ENCODE assay signal across 20 mouse cellular contexts in the genomic region with DNA sequence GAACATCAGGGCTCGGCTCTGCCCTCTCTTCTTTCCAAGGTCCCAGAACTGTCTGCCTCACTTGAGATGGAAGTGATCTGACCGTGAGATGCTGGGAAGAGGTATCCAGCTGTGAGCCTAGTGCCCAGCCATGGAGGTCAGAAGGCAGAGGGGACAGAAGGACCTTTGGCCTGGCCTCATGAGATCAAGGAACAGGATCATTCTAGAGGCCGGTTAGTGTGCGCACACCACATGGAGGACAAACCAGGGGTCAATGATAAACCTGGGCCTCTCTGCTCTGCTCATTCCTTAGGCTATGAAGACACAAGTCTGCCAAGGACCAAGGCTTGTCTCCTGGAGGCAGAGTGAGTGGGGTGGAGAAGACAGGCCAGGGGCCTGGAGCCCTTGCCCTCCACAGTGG.
DNase-seq lines count a peak whose midpoint lies in the region; ATAC-seq lines count a peak whose summit lies in the region.
"Had no signal": no experiment of that assay in that cellular context is flagged by ENCODE, and none has a peak within 500 bp of the region (broad histone marks: within the 10 kb centered on the region; RNA-seq: fewer than 3 reads in every experiment).

No protein-coding gene starts in this region.

- no peak overlapping the region for H3K4me3 ChIP-seq in heart, embryonic 13.5 days
- no peak overlapping the region for H3K4me3 ChIP-seq in kidney, embryonic 15.5 days (replicated peaks)
- no peak overlapping the region for H3K4me3 ChIP-seq in intestine, embryonic 15.5 days (replicated peaks)
- no peak overlapping the region for H3K4me3 ChIP-seq in limb, embryonic 10.5 days
- H3K4me3 ChIP-seq: embryonic facial prominence, embryonic 10.5 days; hindbrain, embryonic 15.5 days; liver, embryonic 13.5 days had no signal

- 83% methylated on average over 4 of the region's 4 CpGs for WGBS in heart, embryonic 13.5 days
- WGBS in kidney, embryonic 15.5 days: 80% methylated on average over 4 of the region's 4 CpGs
- 94% methylated on average over 4 of the region's 4 CpGs for WGBS in intestine, embryonic 15.5 days
- 77% methylated on average over 4 of the region's 4 CpGs for WGBS in limb, embryonic 10.5 days

- H3K36me3 ChIP-seq in heart, embryonic 13.5 days: peaks cover 23% of the 10 kb centered on the region
- H3K36me3 ChIP-seq in kidney, embryonic 15.5 days: peaks cover 8% of the 10 kb centered on the region; the same call in 1 of the 2 replicates
- no peaks in the 10 kb centered on the region for H3K36me3 ChIP-seq in intestine, embryonic 15.5 days
- peaks cover 25% of the 10 kb centered on the region for H3K36me3 ChIP-seq in limb, embryonic 10.5 days
- H3K36me3 ChIP-seq: hindbrain, embryonic 15.5 days had no signal

- H3K9me3 ChIP-seq in heart, embryonic 13.5 days: no peaks in the 10 kb centered on the region
- H3K9me3 ChIP-seq in kidney, embryonic 15.5 days (replicated peaks): no peaks in the 10 kb centered on the region
- H3K9me3 ChIP-seq in intestine, embryonic 15.5 days: no peaks in the 10 kb centered on the region
- no peaks in the 10 kb centered on the region for H3K9me3 ChIP-seq in limb, embryonic 10.5 days (replicated peaks)
- H3K9me3 ChIP-seq: embryonic facial prominence, embryonic 10.5 days; hindbrain, embryonic 15.5 days; liver, embryonic 13.5 days had no signal

- peaks cover 77% of the 10 kb centered on the region for H3K4me1 ChIP-seq in heart, embryonic 13.5 days
- peaks cover 84% of the 10 kb centered on the region for H3K4me1 ChIP-seq in kidney, embryonic 15.5 days
- H3K4me1 ChIP-seq in intestine, embryonic 15.5 days (replicated peaks): peaks cover 18% of the 10 kb centered on the region
- H3K4me1 ChIP-seq in limb, embryonic 10.5 days: peaks cover 80% of the 10 kb centered on the region

- intact Hi-C loops in heart, postnatal 10 days (cut with DNase I): no loop called here

- H3K27ac ChIP-seq in heart, embryonic 13.5 days (replicated peaks): peak overlapping the region; percentile 51; the same call in 1 of the 2 replicates
- peak overlapping the region; percentile 29; the same call in 1 of the 2 replicates for H3K27ac ChIP-seq in kidney, embryonic 15.5 days
- no peak overlapping the region for H3K27ac ChIP-seq in intestine, embryonic 15.5 days
- H3K27ac ChIP-seq in limb, embryonic 10.5 days: peak overlapping the region; percentile 31; the same call in 1 of the 2 replicates
- H3K27ac ChIP-seq: embryonic facial prominence, embryonic 10.5 days; hindbrain, embryonic 15.5 days; liver, embryonic 13.5 days had no signal

- no peaks in the 10 kb centered on the region for H3K27me3 ChIP-seq in heart, embryonic 13.5 days (replicated peaks)
- H3K27me3 ChIP-seq in kidney, embryonic 15.5 days: no peaks in the 10 kb centered on the region
- no peaks in the 10 kb centered on the region for H3K27me3 ChIP-seq in intestine, embryonic 15.5 days (replicated peaks)
- H3K27me3 ChIP-seq in limb, embryonic 10.5 days (ENCODE audit: low read depth, poor library complexity, severe bottlenecking): no peaks in the 10 kb centered on the region
- H3K27me3 ChIP-seq: hindbrain, embryonic 15.5 days; liver, embryonic 13.5 days had no signal

- no peak overlapping the region for H3K9ac ChIP-seq in heart, embryonic 13.5 days
- H3K9ac ChIP-seq in kidney, embryonic 15.5 days: no peak overlapping the region
- 0 out of 2 replicates have a peak overlapping the region, but pooled peaks have one; percentile 8 for H3K9ac ChIP-seq in intestine, embryonic 15.5 days
- H3K9ac ChIP-seq: forebrain, postnatal 0 days; hindbrain, embryonic 15.5 days; liver, embryonic 13.5 days; lung, embryonic 14.5 days had no signal

- no peak for DNase-seq in heart, postnatal 10 days
- no peak for DNase-seq in kidney, adult 18-20 months
- DNase-seq in limb, embryonic 10.5 days (ENCODE audit: low spot score): no peak
- no peak for DNase-seq in cerebellum, postnatal 36 days
- DNase-seq: adrenal gland, adult 2 months; cerebellum, adult 11 months; cerebellum, adult 9-11 months; forebrain, postnatal 0 days; gastrocnemius, postnatal 36 days; heart, postnatal 36 days; liver, embryonic 13.5 days; lung, embryonic 14.5 days; midbrain, embryonic 14.5 days; right cerebral cortex, postnatal 14 days had no signal

- ATAC-seq in heart, embryonic 13.5 days (ENCODE audit: extremely low read depth, insufficient number of reproducible peaks, low FRiP score, low TSS enrichment): no peak
- no peak for ATAC-seq in kidney, embryonic 15.5 days (replicated peaks; ENCODE audit: low FRiP score)
- no peak for ATAC-seq in intestine, embryonic 15.5 days
- ATAC-seq: forebrain, postnatal 0 days had no signal

- no peak overlapping the region for H3K4me2 ChIP-seq in heart, embryonic 13.5 days
- H3K4me2 ChIP-seq in kidney, embryonic 15.5 days: no peak overlapping the region
- H3K4me2 ChIP-seq in intestine, embryonic 15.5 days (replicated peaks): no peak overlapping the region
- H3K4me2 ChIP-seq: heart, embryonic 11.5 days; hindbrain, embryonic 15.5 days; liver, embryonic 13.5 days; lung, embryonic 14.5 days had no signal
